Mouse (Mus musculus) spleen, adult 2 months (tissue): ENCODE measurements around the gene Kcnh3. TPM values are rescaled to one million over a fixed set of nuclear protein-coding genes. Genes with fewer than 3 reads are reported as not detected.
A peak's percentile ranks its signal among the peaks of the same experiment; 100 is the strongest.
"Not testable (repeated sequence)": the region's sequence is repeated elsewhere in the genome, so short reads cannot be mapped to it uniquely, and the experiment has no call there.

Experiments
- DNase-seq, 2 experiments: peaks; one replicate each; pipeline versions ENCODE4 v3.0.0 to v3.0.0-alpha.2; 2012 to 2021; ENCODE audit warnings: low spot score in 2 of 2, low read depth in 1 of 2
- H3K27ac ChIP-seq: fragments of 200-500 bp; 2 replicates; pipeline ENCODE4 v1.5.1; 2012; ENCODE audit warnings: low read length, inconsistent platforms; ENCODE audit not compliant: insufficient read depth
- H3K27me3 ChIP-seq: fragments of 200-500 bp; 2 replicates; pipeline ENCODE4 v1.6.1; 2012; ENCODE audit warnings: mild to moderate bottlenecking, moderate library complexity, low read length, inconsistent platforms; ENCODE audit not compliant: control insufficient read depth, insufficient read depth
- H3K36me3 ChIP-seq: fragments of 200-500 bp; 2 replicates; pipeline ENCODE4 v1.6.1; 2012; ENCODE audit warnings: mild to moderate bottlenecking, low read length, inconsistent platforms; ENCODE audit not compliant: control insufficient read depth, insufficient read depth
- H3K4me1 ChIP-seq: fragments of 200-500 bp; 2 replicates; pipeline ENCODE4 v1.6.1; 2011; ENCODE audit warnings: inconsistent platforms; ENCODE audit not compliant: control insufficient read depth, insufficient read depth, insufficient read length
- H3K4me3 ChIP-seq: fragments of 200-500 bp; 2 replicates; pipeline ENCODE4 v1.5.1; 2011; ENCODE audit warnings: mild to moderate bottlenecking, inconsistent platforms; ENCODE audit not compliant: insufficient read depth, insufficient read length; ENCODE audit errors: extremely low read depth
- CTCF ChIP-seq: fragments of 200-500 bp; IDR thresholded peaks from 2 replicates; pipeline ENCODE4 v1.5.1; 2011; ENCODE audit warnings: mild to moderate bottlenecking, inconsistent platforms; ENCODE audit not compliant: insufficient read depth, insufficient read length, insufficient replicate concordance; ENCODE audit errors: extremely low read depth
- POLR2A ChIP-seq: fragments of 200-500 bp; IDR thresholded peaks from 2 replicates; pipeline ENCODE4 v1.6.1; 2011; ENCODE audit warnings: low read depth, low read length, inconsistent platforms
- WGBS: fragments of 180-500 bp; shearing (Covaris S2); methylation state at CpG from one replicate; pipeline ENCODE4 v1.1.7; 2018; 5-methylcytosine and 5-hydroxymethylcytosine counted together
- polyA plus RNA-seq: library from polyadenylated mRNA; depleted of rRNA; stranded (reverse); fragments of >200 nt; gene quantifications from 2 replicates; pipeline ENCODE4 v1.2.3, GENCODE M21; 2012

Gene Kcnh3
- polyA plus RNA-seq, 1 experiment = 3.5 TPM

- no peak for TF ChIP-seq POLR2A
- TF ChIP-seq CTCF = peak; percentile 21; the same call in 1 of the 2 replicates
- Histone ChIP-seq H3K4me3 (no peak overlapping the region), H3K4me1 (no peaks in the 10 kb centered on the region), H3K27me3 (no peaks in the 10 kb centered on the region), H3K36me3 (peaks cover 20% of the 10 kb centered on the region), H3K27ac (no peak overlapping the region)
- no peak for DNase-seq
- WGBS = 70% methylated on average over 4 of the region's 4 CpGs
Observed at GRCm38 (mm10) chr15:99240129-99240528, 15.5 kb downstream of the Kcnh3 start.

GRCm38 (mm10) chr15:99241249-99241648 lies 16.6 kb downstream of the Kcnh3 start:
- Histone ChIP-seq H3K36me3 (peaks cover 28% of the 10 kb centered on the region), H3K27ac (no peak overlapping the region), H3K27me3 (no peaks in the 10 kb centered on the region), H3K4me3 (no peak overlapping the region), H3K4me1 (no peaks in the 10 kb centered on the region)
- no peak for DNase-seq
- TF ChIP-seq CTCF = no peak
- no peak for TF ChIP-seq POLR2A
- 81% methylated on average over 4 of the region's 4 CpGs for WGBS

DNA sequence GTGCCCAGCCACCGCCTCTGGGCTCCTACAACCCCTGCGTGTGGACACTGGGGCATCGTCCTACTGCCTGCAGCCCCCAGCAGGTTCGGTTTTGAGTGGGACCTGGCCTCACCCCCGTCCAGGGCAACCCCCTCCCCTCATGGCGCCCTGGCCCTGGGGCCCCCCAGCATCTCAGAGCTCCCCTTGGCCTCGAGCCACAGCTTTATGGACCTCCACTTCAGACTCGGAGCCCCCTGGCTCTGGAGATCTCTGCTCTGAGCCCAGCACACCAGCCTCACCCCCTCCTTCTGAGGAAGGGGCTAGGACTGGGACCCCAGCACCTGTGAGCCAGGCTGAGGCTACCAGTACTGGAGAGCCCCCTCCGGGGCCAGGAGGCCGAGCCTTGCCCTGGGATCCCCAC lies 17.4 kb downstream of the Kcnh3 start:
- TF ChIP-seq CTCF = no peak
- no peak for TF ChIP-seq POLR2A
- DNase-seq = no peak
- Histone ChIP-seq H3K4me1 (no peaks in the 10 kb centered on the region), H3K27me3 (no peaks in the 10 kb centered on the region), H3K36me3 (peaks cover 34% of the 10 kb centered on the region), H3K27ac (no peak overlapping the region), H3K4me3 (no peak overlapping the region)
- 95% methylated on average over 10 of the region's 10 CpGs for WGBS

DNA sequence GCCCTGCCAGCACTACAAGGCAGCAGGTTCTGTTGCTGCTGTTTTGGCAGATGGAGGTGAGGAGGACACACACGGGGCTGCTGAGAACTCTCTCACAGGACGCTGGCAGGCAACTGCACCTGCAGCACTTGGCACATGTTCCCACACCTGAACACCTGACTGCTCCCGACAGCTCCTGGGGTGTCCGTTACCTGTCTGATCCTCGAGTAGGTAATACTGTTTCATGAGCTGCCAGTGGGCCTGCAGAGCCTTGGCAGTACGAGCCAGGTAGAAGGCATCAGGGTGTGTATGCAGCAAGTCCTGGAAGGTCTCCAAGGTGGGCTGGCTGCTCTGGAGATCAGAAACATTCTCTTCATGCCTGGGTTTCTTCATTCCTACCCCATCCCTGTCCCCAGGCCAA lies 22.1 kb downstream of the Kcnh3 start:
- not testable (repeated sequence) for H3K4me1 ChIP-seq, H3K27ac ChIP-seq, H3K4me3 ChIP-seq, DNase-seq, H3K27me3 ChIP-seq
- H3K36me3 ChIP-seq = peaks cover 43% of the 10 kb centered on the region
- 93% methylated on average over 6 of the region's 6 CpGs for WGBS

GRCm38 (mm10) chr15:99248972-99249371 lies 24.3 kb downstream of the Kcnh3 start:
- TF ChIP-seq CTCF (no peak), POLR2A (no peak)
- 90% methylated on average over 9 of the region's 9 CpGs for WGBS
- Histone ChIP-seq H3K27ac (no peak overlapping the region), H3K4me3 (no peak overlapping the region), H3K4me1 (peaks cover 2% of the 10 kb centered on the region; the same call in 1 of the 2 replicates), H3K27me3 (no peaks in the 10 kb centered on the region), H3K36me3 (peaks cover 33% of the 10 kb centered on the region)
- DNase-seq = no peak

DNA sequence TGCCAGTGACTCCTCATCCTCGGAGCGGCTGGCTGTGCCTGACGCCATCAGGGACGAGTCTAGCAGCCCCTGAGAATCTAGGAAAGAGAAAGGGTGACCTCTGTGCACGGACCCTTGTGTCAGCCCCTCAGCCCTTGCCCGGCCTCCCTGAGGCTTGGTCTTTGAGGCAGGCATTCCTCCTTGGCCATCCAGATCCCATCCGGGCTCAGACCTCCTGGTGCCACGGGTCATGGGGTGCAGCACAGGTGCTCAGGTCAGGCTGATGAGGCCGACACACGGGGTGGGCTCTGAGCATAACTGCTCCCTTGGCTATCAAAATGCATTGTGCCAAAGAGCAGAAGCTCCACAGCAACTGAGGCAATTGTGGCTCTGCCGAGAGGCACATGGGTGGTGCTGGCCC lies 25.3 kb downstream of the Kcnh3 start:
- no peak overlapping the region for H3K4me3 ChIP-seq
- 92% methylated on average over 11 of the region's 11 CpGs for WGBS
- TF ChIP-seq POLR2A = no peak
- TF ChIP-seq CTCF = no peak
- H3K36me3 ChIP-seq = peaks cover 26% of the 10 kb centered on the region
- no peaks in the 10 kb centered on the region for H3K27me3 ChIP-seq
- peaks cover 8% of the 10 kb centered on the region; the same call in 1 of the 2 replicates for H3K4me1 ChIP-seq
- DNase-seq = no peak
- H3K27ac ChIP-seq = no peak overlapping the region

- under 1% methylated on average over 14 of the region's 15 CpGs for WGBS
- not testable (repeated sequence) for H3K27ac ChIP-seq, H3K27me3 ChIP-seq, H3K4me1 ChIP-seq, DNase-seq
- H3K36me3 ChIP-seq = peaks cover 18% of the 10 kb centered on the region
- H3K4me3 ChIP-seq = peak overlapping the region; percentile 49; the same call in 1 of the 2 replicates
Observed at GRCm38 (mm10) chr15:99251111-99251510, 26.4 kb downstream of the Kcnh3 start.
